Mouse (Mus musculus) stomach, embryonic 14.5 days (tissue): ENCODE measurements around the gene Dazap1. TPM values are rescaled to one million over a fixed set of nuclear protein-coding genes. Genes with fewer than 3 reads are reported as not detected.
"Not testable (repeated sequence)": the region's sequence is repeated elsewhere in the genome, so short reads cannot be mapped to it uniquely, and the experiment has no call there.

Source experiments
- ATAC-seq: fragments of 200-750 bp; cut with Nextera tagmentation; 2 replicates; pipeline ENCODE4 v1.8.0; 2017; ENCODE audit warnings: low read depth, moderate TSS enrichment; ENCODE audit not compliant: insufficient number of reproducible peaks, insufficient read depth, low FRiP score
- H3K27ac ChIP-seq: fragments of 300-500 bp; sonication (generic); 2 replicates; pipeline ENCODE4 v1.5.1; 2014; ENCODE audit warnings: mild to moderate bottlenecking, low read length, moderate library complexity, mixed read lengths
- H3K27me3 ChIP-seq: fragments of 300-500 bp; sonication (generic); 2 replicates; pipeline ENCODE4 v1.6.1; 2014; ENCODE audit warnings: low read length, control low read depth, mixed read lengths; ENCODE audit not compliant: control insufficient read depth, insufficient read depth
- H3K36me3 ChIP-seq: fragments of 300-500 bp; sonication (generic); 2 replicates; pipeline ENCODE4 v1.6.1; 2014; ENCODE audit warnings: mild to moderate bottlenecking, control low read depth, low read length, moderate library complexity, mixed read lengths; ENCODE audit not compliant: control insufficient read depth, insufficient read depth
- H3K4me1 ChIP-seq: fragments of 300-500 bp; sonication (generic); 2 replicates; pipeline ENCODE4 v1.6.1; 2014; ENCODE audit warnings: low read length, control low read depth, mixed read lengths; ENCODE audit not compliant: control insufficient read depth, insufficient read depth
- H3K4me2 ChIP-seq: fragments of 300-500 bp; sonication (generic); replicated peaks from 2 replicates; pipeline ENCODE4 v1.6.1; 2014; ENCODE audit warnings: low read depth, low read length, control low read depth
- H3K4me3 ChIP-seq: fragments of 300-500 bp; sonication (generic); 2 replicates; pipeline ENCODE4 v1.5.1; 2014; ENCODE audit warnings: low read depth, low read length, control low read depth
- H3K9ac ChIP-seq: fragments of 300-500 bp; sonication (generic); replicated peaks from 2 replicates; pipeline ENCODE4 v1.6.1; 2014; ENCODE audit warnings: low read depth, mild to moderate bottlenecking, control low read depth, low read length, moderate library complexity, mixed read lengths
- H3K9me3 ChIP-seq: fragments of 300-500 bp; sonication (generic); 2 replicates; pipeline ENCODE4 v1.6.1; 2016; ENCODE audit warnings: low read depth, low read length, control low read depth; ENCODE audit not compliant: control insufficient read depth
- WGBS: fragments of 180-500 bp; shearing (Covaris S2); extraction: QIAGEN DNeasy Blood & Tissue Kit; methylation state at CpG from one replicate; pipeline ENCODE4 v1.1.7; 2014; 5-methylcytosine and 5-hydroxymethylcytosine counted together
- polyA plus RNA-seq: library from polyadenylated mRNA; unstranded; fragments of >200 nt; fragmentation: Nextera tagmentation; extraction: Ambion mirVana; gene quantifications from 2 replicates; pipeline ENCODE4 v1.2.1, GENCODE M21; 2014

Gene Dazap1
- polyA plus RNA-seq, 1 experiment from 2014 or later = 51.3 TPM

GRCm38 (mm10) chr10:80244791-80245399 lies 16.4 kb upstream of the Dazap1 start:
- peaks cover 46% of the 10 kb centered on the region for H3K36me3 ChIP-seq
- H3K27me3 ChIP-seq = no peaks in the 10 kb centered on the region
- no peak overlapping the region for H3K27ac ChIP-seq
- WGBS = 44% methylated on average over 5 of the region's 5 CpGs
- H3K9ac ChIP-seq = no peak overlapping the region
- ATAC-seq = no peak
- no peak overlapping the region for H3K4me2 ChIP-seq
- no peak overlapping the region for H3K4me3 ChIP-seq
- H3K9me3 ChIP-seq = no peaks in the 10 kb centered on the region
- peaks cover 3% of the 10 kb centered on the region for H3K4me1 ChIP-seq

DNA sequence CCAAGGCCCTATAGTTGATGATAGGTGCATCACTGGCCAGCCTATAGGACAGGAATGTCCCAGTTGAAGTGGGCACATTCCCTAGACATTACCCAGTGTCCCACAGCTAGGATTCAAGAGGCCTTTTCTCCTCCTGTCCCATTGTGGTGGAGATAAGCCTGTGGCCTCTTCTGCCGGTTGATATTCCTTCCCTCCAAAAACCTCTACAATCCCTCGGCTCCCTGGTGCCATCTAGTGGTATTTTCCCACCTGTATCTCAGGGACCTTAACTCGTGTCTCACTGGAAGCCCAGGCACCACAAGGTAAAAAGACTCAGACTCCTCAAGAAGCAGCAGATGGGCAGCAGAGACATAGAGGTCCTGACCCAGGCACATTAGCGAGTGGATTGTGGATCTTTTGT lies 15.7 kb upstream of the Dazap1 start:
- peaks cover 39% of the 10 kb centered on the region for H3K36me3 ChIP-seq
- H3K9ac ChIP-seq = no peak overlapping the region
- no peak overlapping the region for H3K4me3 ChIP-seq
- 3% methylated on average over 4 of the region's 4 CpGs for WGBS
- H3K9me3 ChIP-seq = no peaks in the 10 kb centered on the region
- no peaks in the 10 kb centered on the region for H3K27me3 ChIP-seq
- no peak overlapping the region for H3K4me2 ChIP-seq
- no peak overlapping the region for H3K27ac ChIP-seq
- peaks cover 10% of the 10 kb centered on the region for H3K4me1 ChIP-seq
- ATAC-seq = no peak

GRCm38 (mm10) chr10:80247849-80248248 lies 13.4 kb upstream of the Dazap1 start:
- Histone ChIP-seq H3K9me3 (no peaks in the 10 kb centered on the region), H3K36me3 (peaks cover 19% of the 10 kb centered on the region), H3K27ac (no peak overlapping the region), H3K9ac (no peak overlapping the region), H3K4me2 (no peak overlapping the region), H3K27me3 (no peaks in the 10 kb centered on the region), H3K4me3 (no peak overlapping the region), H3K4me1 (peaks cover 11% of the 10 kb centered on the region)
- ATAC-seq = no peak
- 45% methylated on average over 6 of the region's 6 CpGs for WGBS

GRCm38 (mm10) chr10:80248437-80248836 lies 12.8 kb upstream of the Dazap1 start:
- WGBS = 26% methylated on average over 3 of the region's 3 CpGs
- not testable (repeated sequence) for H3K27me3 ChIP-seq, H3K27ac ChIP-seq, ATAC-seq, H3K9me3 ChIP-seq, H3K9ac ChIP-seq
- Histone ChIP-seq H3K36me3 (peaks cover 17% of the 10 kb centered on the region), H3K4me2 (peak overlapping the region; percentile 8; the same call in 1 of the 2 replicates), H3K4me3 (peak overlapping the region; percentile 88), H3K4me1 (peaks cover 11% of the 10 kb centered on the region)

GRCm38 (mm10) chr10:80248971-80249640 lies 12.2 kb upstream of the Dazap1 start, which contains the start of gene Ndufs7:
Gene Ndufs7 (plus strand): TSS chr10:80249121.
- H3K4me3 ChIP-seq = peak within 1 kb of the TSS; percentile 88
- no peaks in the 10 kb centered on the region for H3K27me3 ChIP-seq
- peak within 1 kb of the TSS; percentile 84 for H3K27ac ChIP-seq
- H3K9ac ChIP-seq = peak within 1 kb of the TSS; percentile 91
- peak; percentile 89 for ATAC-seq
- under 1% methylated on average over 53 of the region's 53 CpGs for WGBS
- H3K9me3 ChIP-seq = no peaks in the 10 kb centered on the region
- peaks cover 14% of the 10 kb centered on the region for H3K36me3 ChIP-seq
- H3K4me2 ChIP-seq = peak within 1 kb of the TSS; percentile 92
- H3K4me1 ChIP-seq = peaks cover 11% of the 10 kb centered on the region

DNA sequence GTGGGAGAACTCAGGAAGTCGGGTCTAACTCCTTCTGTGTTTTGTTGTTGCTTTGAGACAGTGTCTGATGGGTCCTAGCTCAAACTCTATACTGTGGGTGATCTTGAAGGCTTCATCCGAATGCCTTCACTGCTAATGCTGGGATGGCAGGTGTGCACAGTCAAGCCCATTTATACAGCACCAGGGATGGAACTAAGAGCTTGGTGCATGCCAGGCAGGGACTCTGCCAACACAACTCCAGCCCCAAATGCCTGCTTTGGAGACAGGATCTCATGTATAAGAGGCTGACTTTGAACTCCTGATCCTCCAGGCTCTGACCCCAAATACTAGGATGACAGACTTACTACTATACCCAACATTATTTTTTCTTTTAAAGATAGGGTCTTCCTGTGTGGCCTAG lies 11.2 kb upstream of the Dazap1 start:
- Histone ChIP-seq H3K27ac (no peak overlapping the region), H3K27me3 (no peaks in the 10 kb centered on the region), H3K36me3 (peaks cover 17% of the 10 kb centered on the region), H3K4me2 (peak overlapping the region; percentile 92), H3K9me3 (no peaks in the 10 kb centered on the region), H3K9ac (peak overlapping the region; percentile 91), H3K4me3 (peak overlapping the region; percentile 88), H3K4me1 (peaks cover 11% of the 10 kb centered on the region)
- no peak for ATAC-seq
- WGBS = 42% methylated on average over 2 of the region's 2 CpGs

DNA sequence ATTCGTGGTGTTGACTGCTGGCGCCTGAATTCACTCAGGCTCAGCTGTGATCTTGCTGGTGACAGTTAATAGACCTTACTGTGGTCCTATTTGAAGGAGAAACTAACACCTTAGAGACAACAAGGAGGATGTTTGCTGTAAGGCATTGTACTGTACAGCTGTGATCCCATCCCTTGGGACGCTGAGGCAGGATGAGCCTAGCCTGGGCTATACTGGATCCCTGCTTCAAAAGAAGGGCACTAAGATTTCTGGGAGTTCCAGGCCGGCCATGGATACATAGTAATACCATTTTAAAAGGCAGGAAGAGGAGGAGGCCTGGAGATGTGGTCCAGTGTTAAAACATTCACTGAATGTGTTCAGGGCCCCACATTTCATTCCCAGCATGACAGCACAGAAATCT lies 10.7 kb upstream of the Dazap1 start:
- Histone ChIP-seq H3K27me3 (no peaks in the 10 kb centered on the region), H3K36me3 (peaks cover 22% of the 10 kb centered on the region), H3K4me2 (no peak overlapping the region), H3K4me3 (no peak overlapping the region), H3K9ac (no peak overlapping the region), H3K9me3 (no peaks in the 10 kb centered on the region), H3K27ac (no peak overlapping the region), H3K4me1 (peaks cover 11% of the 10 kb centered on the region)
- WGBS = 80% methylated on average over 4 of the region's 4 CpGs
- no peak for ATAC-seq

GRCm38 (mm10) chr10:80252011-80252410 lies 9.3 kb upstream of the Dazap1 start:
- peaks cover 37% of the 10 kb centered on the region for H3K36me3 ChIP-seq
- no peak for ATAC-seq
- H3K4me2 ChIP-seq = no peak overlapping the region
- H3K4me1 ChIP-seq = peaks cover 11% of the 10 kb centered on the region
- H3K4me3 ChIP-seq = no peak overlapping the region
- H3K9me3 ChIP-seq = no peaks in the 10 kb centered on the region
- H3K27ac ChIP-seq = no peak overlapping the region
- H3K27me3 ChIP-seq = no peaks in the 10 kb centered on the region
- no peak overlapping the region for H3K9ac ChIP-seq
